In the genomic region with DNA sequence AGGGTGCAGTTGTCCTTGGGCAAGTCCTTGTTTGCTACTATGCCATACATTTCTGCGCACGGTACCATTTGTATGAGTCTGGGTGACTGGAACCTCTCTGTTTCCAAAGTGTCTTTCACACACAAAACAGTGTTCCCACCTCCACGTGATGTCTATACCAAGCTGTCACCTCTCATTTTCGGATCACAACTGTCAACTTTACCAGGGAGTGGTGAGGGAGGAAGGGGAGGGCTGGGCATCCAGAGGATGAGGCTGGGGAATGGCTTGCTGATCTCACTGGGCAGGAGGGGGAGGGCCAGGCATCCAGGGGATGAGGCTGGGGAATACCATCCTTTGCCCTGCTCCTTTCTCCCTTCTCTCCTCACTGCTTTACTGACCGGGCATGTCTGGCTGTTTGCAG, we compare ENCODE assay signal across 13 mouse cellular contexts. TPM values are rescaled to one million over a fixed set of nuclear protein-coding genes. Genes with fewer than 3 reads are reported as not detected.
DNase-seq lines count a peak whose midpoint lies in the region; ATAC-seq and TF ChIP-seq lines count a peak whose summit lies in the region.
"Had no signal": no experiment of that assay in that cellular context is flagged by ENCODE, and none has a peak within 500 bp of the region (broad histone marks: within the 10 kb centered on the region; RNA-seq: fewer than 3 reads in every experiment).

No protein-coding gene starts in this region.

- no peak for ATAC-seq in kidney, embryonic 16.5 days (ENCODE audit: low FRiP score, low TSS enrichment)
- ATAC-seq in limb, embryonic 12.5 days (ENCODE audit: insufficient number of reproducible peaks, insufficient read depth, low FRiP score, low TSS enrichment, low read depth) = no peak
- ATAC-seq: forebrain, embryonic 16.5 days had no signal

- no peak overlapping the region for H3K4me3 ChIP-seq in kidney, embryonic 16.5 days (ENCODE audit: low read length)
- peak overlapping the region; percentile 99 for H3K4me3 ChIP-seq in bone marrow macrophage, adult 2 months (ENCODE audit: insufficient read depth, low read length)
- H3K4me3 ChIP-seq in limb, embryonic 12.5 days (replicated peaks) = peak overlapping the region; percentile 62
- no peak overlapping the region for H3K4me3 ChIP-seq in thymus, adult 2 months (ENCODE audit: control insufficient read depth, insufficient read depth, low read length)

- H3K9me3 ChIP-seq in kidney, embryonic 16.5 days (ENCODE audit: low read length) = no peaks in the 10 kb centered on the region
- no peaks in the 10 kb centered on the region for H3K9me3 ChIP-seq in limb, embryonic 12.5 days

- no peak for TF ChIP-seq CTCF in bone marrow macrophage, adult 2 months (IDR thresholded peaks at IDR 0.05; ENCODE audit: low read depth, low read length)
- no peak for TF ChIP-seq CTCF in thymus, adult 2 months (IDR thresholded peaks at IDR 0.05; ENCODE audit: borderline replicate concordance, control insufficient read depth, extremely low read depth, insufficient read depth, low read length, poor library complexity)

- no peak for TF ChIP-seq POLR2A in bone marrow macrophage, adult 2 months (IDR thresholded peaks at IDR 0.05; ENCODE audit: borderline replicate concordance, low read depth, low read length)
- TF ChIP-seq POLR2A in thymus, adult 2 months (IDR thresholded peaks at IDR 0.05; ENCODE audit: control insufficient read depth, extremely low read depth, insufficient read depth, low read length, poor library complexity) = no peak

- peaks cover 34% of the 10 kb centered on the region for H3K27me3 ChIP-seq in kidney, embryonic 16.5 days (ENCODE audit: insufficient read depth, low read length)
- peaks cover 29% of the 10 kb centered on the region for H3K27me3 ChIP-seq in limb, embryonic 12.5 days
- peaks cover 6% of the 10 kb centered on the region; the same call in 1 of the 2 replicates for H3K27me3 ChIP-seq in thymus, adult 2 months (ENCODE audit: control insufficient read depth, insufficient read depth, low read length)

- no peak overlapping the region for H3K27ac ChIP-seq in kidney, embryonic 16.5 days (ENCODE audit: low read length)
- peak overlapping the region; percentile 98 for H3K27ac ChIP-seq in bone marrow macrophage, adult 2 months (ENCODE audit: insufficient read depth, low read depth, low read length)
- no peak overlapping the region for H3K27ac ChIP-seq in limb, embryonic 12.5 days
- H3K27ac ChIP-seq in thymus, adult 2 months (ENCODE audit: control insufficient read depth, insufficient read depth, low read length) = no peak overlapping the region

- DNase-seq in heart, adult 11 months = peak; percentile 91
- no peak for DNase-seq in heart, adult 8-10 months (ENCODE audit: low spot score)
- no peak for DNase-seq in kidney, adult 11 months
- no peak for DNase-seq in thymus, adult 2 months
- no peak for DNase-seq in left cerebral cortex, adult 11 months (ENCODE audit: low spot score)
- DNase-seq: cerebellum, adult 9-10 months; kidney, postnatal 4 days; right cerebral cortex, postnatal 4 days; thymus, adult 18-20 months had no signal

- no peak overlapping the region for H3K9ac ChIP-seq in kidney, embryonic 16.5 days (replicated peaks; ENCODE audit: low read length)
- H3K9ac ChIP-seq in limb, embryonic 12.5 days (replicated peaks) = no peak overlapping the region

- H3K36me3 ChIP-seq in kidney, embryonic 16.5 days (ENCODE audit: insufficient read depth, low read length) = 0 out of 2 replicates have a peak, but pooled peaks cover 6% of the 10 kb centered on the region
- H3K36me3 ChIP-seq in limb, embryonic 12.5 days = peaks cover 34% of the 10 kb centered on the region
- no peaks in the 10 kb centered on the region for H3K36me3 ChIP-seq in thymus, adult 2 months (ENCODE audit: control insufficient read depth, insufficient read depth, low read length)

- peaks cover 61% of the 10 kb centered on the region for H3K4me1 ChIP-seq in kidney, embryonic 16.5 days (ENCODE audit: insufficient read depth, low read length)
- H3K4me1 ChIP-seq in bone marrow macrophage, adult 2 months (ENCODE audit: control insufficient read depth, insufficient read depth, low read length) = peaks cover 62% of the 10 kb centered on the region
- H3K4me1 ChIP-seq in limb, embryonic 12.5 days (replicated peaks) = peaks cover 62% of the 10 kb centered on the region
- H3K4me1 ChIP-seq in thymus, adult 2 months (replicated peaks; ENCODE audit: control insufficient read depth, insufficient read depth, low read length) = no peaks in the 10 kb centered on the region

- peak overlapping the region; percentile 89 for H3K4me2 ChIP-seq in kidney, embryonic 16.5 days (replicated peaks; ENCODE audit: low read depth, low read length)
- H3K4me2 ChIP-seq in limb, embryonic 12.5 days = peak overlapping the region; percentile 77

- 94% methylated on average over 5 of the region's 5 CpGs for WGBS in kidney, embryonic 16.5 days
- 87% methylated on average over 5 of the region's 5 CpGs for WGBS in limb, embryonic 12.5 days
- 85% methylated on average over 5 of the region's 5 CpGs for WGBS in thymus, adult 2 months

RNA-seq across cellular contexts. Expression of a gene that starts 5.2 kb away (rescaled TPM):
- total RNA-seq in heart, adult 8-10 months (2022) = 10 to 100 TPM; 31.6 to 43.0 (median 38.9) TPM
- polyA plus RNA-seq in kidney, embryonic 16.5 days (2015; fragmentation: Nextera tagmentation; extraction: Ambion mirVana) = 121 and 130 TPM in 2 replicates
- polyA plus RNA-seq in bone marrow macrophage, adult 2 months (2012; ENCODE audit: insufficient read depth, insufficient read length, missing spikeins) = 336 and 347 TPM in 2 replicates
- 56.8 and 65.1 TPM in 2 replicates for polyA plus RNA-seq in limb, embryonic 12.5 days (2016; fragmentation: Nextera tagmentation; extraction: Ambion mirVana)
- polyA plus RNA-seq in thymus, adult 2 months (2012; rRNA removed) = 24.2 and 27.3 TPM in 2 replicates

Comparison
In these comparisons a context has a peak if more than half of its experiments do, and no peak if none do; other contexts are left out.
1. H3K4me3 ChIP-seq: peak in bone marrow macrophage, adult 2 months (single experiment) and limb, embryonic 12.5 days (single experiment); none in kidney, embryonic 16.5 days (single experiment) and thymus, adult 2 months (single experiment).